Comparison of ENCODE assay signal across 8 mouse cellular contexts in genomic region chr4:88094768-88095420, GRCm38 (mm10). TPM values are rescaled to one million over a fixed set of nuclear protein-coding genes. Genes with fewer than 3 reads are reported as not detected.
A peak's percentile ranks its signal among the peaks of the same experiment; 100 is the strongest.
DNase-seq lines count a peak whose midpoint lies in the region; ATAC-seq and TF ChIP-seq lines count a peak whose summit lies in the region.

No protein-coding gene starts in this region.

- no peaks in the 10 kb centered on the region for H3K9me3 ChIP-seq in kidney, embryonic 16.5 days (ENCODE audit: low read length)
- no peaks in the 10 kb centered on the region for H3K9me3 ChIP-seq in forebrain, embryonic 10.5 days
- H3K9me3 ChIP-seq in liver, embryonic 12.5 days (replicated peaks): no peaks in the 10 kb centered on the region
- H3K9me3 ChIP-seq in stomach, postnatal 0 days (ENCODE audit: control insufficient read depth, low read length): no peaks in the 10 kb centered on the region

- no peaks in the 10 kb centered on the region for H3K36me3 ChIP-seq in kidney, embryonic 16.5 days (ENCODE audit: insufficient read depth, low read length)
- no peaks in the 10 kb centered on the region for H3K36me3 ChIP-seq in forebrain, embryonic 10.5 days (replicated peaks)
- no peaks in the 10 kb centered on the region for H3K36me3 ChIP-seq in liver, embryonic 12.5 days
- H3K36me3 ChIP-seq in stomach, postnatal 0 days (ENCODE audit: control insufficient read depth, insufficient read depth, low read length): no peaks in the 10 kb centered on the region

- TF ChIP-seq EP300 in stomach, postnatal 0 days (optimal IDR thresholded peaks at IDR 0.05): no peak

- H3K4me3 ChIP-seq in kidney, embryonic 16.5 days (ENCODE audit: low read length): peak overlapping the region; percentile 63
- peak overlapping the region; percentile 91 for H3K4me3 ChIP-seq in forebrain, embryonic 10.5 days
- H3K4me3 ChIP-seq in liver, embryonic 12.5 days: peak overlapping the region; percentile 77
- peak overlapping the region; percentile 78 for H3K4me3 ChIP-seq in stomach, postnatal 0 days (ENCODE audit: low read depth, low read length)

- H3K9ac ChIP-seq in kidney, embryonic 16.5 days (replicated peaks; ENCODE audit: low read length): peak overlapping the region; percentile 74
- peak overlapping the region; percentile 88 for H3K9ac ChIP-seq in liver, embryonic 12.5 days
- peak overlapping the region; percentile 76 for H3K9ac ChIP-seq in stomach, postnatal 0 days (ENCODE audit: low read length)

- ATAC-seq in kidney, embryonic 16.5 days (ENCODE audit: low FRiP score, low TSS enrichment): peak; percentile 81
- ATAC-seq in liver, embryonic 12.5 days: peak; percentile 58
- ATAC-seq in stomach, postnatal 0 days (ENCODE audit: low FRiP score, low TSS enrichment): peak; percentile 76

- no peak overlapping the region for H3K27ac ChIP-seq in kidney, embryonic 16.5 days (ENCODE audit: low read length)
- H3K27ac ChIP-seq in forebrain, embryonic 10.5 days: peak overlapping the region; percentile 92
- peak overlapping the region; percentile 73 for H3K27ac ChIP-seq in liver, embryonic 12.5 days
- H3K27ac ChIP-seq in stomach, postnatal 0 days (replicated peaks): peak overlapping the region; percentile 50

- no peaks in the 10 kb centered on the region for H3K27me3 ChIP-seq in kidney, embryonic 16.5 days (ENCODE audit: insufficient read depth, low read length)
- no peaks in the 10 kb centered on the region for H3K27me3 ChIP-seq in forebrain, embryonic 10.5 days (ENCODE audit: poor library complexity, severe bottlenecking)
- H3K27me3 ChIP-seq in liver, embryonic 12.5 days (replicated peaks): no peaks in the 10 kb centered on the region
- no peaks in the 10 kb centered on the region for H3K27me3 ChIP-seq in stomach, postnatal 0 days (ENCODE audit: control insufficient read depth, insufficient read depth, low read length)

- WGBS in kidney, embryonic 16.5 days: 1% methylated on average over 30 of the region's 30 CpGs
- under 1% methylated on average over 30 of the region's 30 CpGs for WGBS in forebrain, embryonic 10.5 days
- WGBS in liver, embryonic 12.5 days (ENCODE audit: insufficient replicate concordance): 2% methylated on average over 30 of the region's 30 CpGs
- WGBS in stomach, postnatal 0 days: under 1% methylated on average over 30 of the region's 30 CpGs

- DNase-seq in kidney, postnatal 36 days: no peak
- peak; percentile 42 for DNase-seq in MN1 (ENCODE audit: low spot score)
- peak; percentile 49 for DNase-seq in forebrain, embryonic 10.5 days (ENCODE audit: extremely low spot score, low spot score)
- no peak for DNase-seq in stomach, postnatal 0 days (ENCODE audit: low spot score)
- no peak for DNase-seq in thymus, postnatal 36 days
- no peak for DNase-seq in cerebellum, adult 11 months

- peak overlapping the region; percentile 98 for H3K4me2 ChIP-seq in kidney, embryonic 16.5 days (replicated peaks; ENCODE audit: low read depth, low read length)
- peak overlapping the region; percentile 88 for H3K4me2 ChIP-seq in liver, embryonic 12.5 days
- peak overlapping the region; percentile 74 for H3K4me2 ChIP-seq in stomach, postnatal 0 days (replicated peaks; ENCODE audit: low read depth)

- no peak for TF ChIP-seq CTCF in stomach, postnatal 0 days (IDR thresholded peaks at IDR 0.05; ENCODE audit: low read depth)

- 0 out of 2 replicates have a peak, but pooled peaks cover 6% of the 10 kb centered on the region for H3K4me1 ChIP-seq in kidney, embryonic 16.5 days (ENCODE audit: insufficient read depth, low read length)
- H3K4me1 ChIP-seq in forebrain, embryonic 10.5 days: peaks cover 29% of the 10 kb centered on the region
- peaks cover 17% of the 10 kb centered on the region for H3K4me1 ChIP-seq in liver, embryonic 12.5 days
- H3K4me1 ChIP-seq in stomach, postnatal 0 days (replicated peaks; ENCODE audit: control insufficient read depth, insufficient read depth): no peaks in the 10 kb centered on the region

RNA-seq across cellular contexts. Expression of gene Focad, which starts 0.5 kb away (rescaled TPM):
- 14.8 and 15.5 TPM in 2 replicates for polyA plus RNA-seq in kidney, embryonic 16.5 days (2015; fragmentation: Nextera tagmentation; extraction: Ambion mirVana)
- polyA plus RNA-seq in forebrain, embryonic 10.5 days (2016; fragmentation: Nextera tagmentation; extraction: Ambion mirVana): 18.2 and 18.9 TPM in 2 replicates
- 13.5 and 14.0 TPM in 2 replicates for polyA plus RNA-seq in liver, embryonic 12.5 days (2016; fragmentation: Nextera tagmentation; extraction: Ambion mirVana)
- polyA plus RNA-seq in stomach, postnatal 0 days (2015; fragmentation: Nextera tagmentation; extraction: Ambion mirVana): 6.5 and 6.8 TPM in 2 replicates

Comparison
In these comparisons a context has a peak if more than half of its experiments do, and no peak if none do; other contexts are left out.
1. DNase-seq: peak in MN1 (single experiment) and forebrain, embryonic 10.5 days (single experiment); none in kidney, postnatal 36 days (0 of 2), stomach, postnatal 0 days (single experiment), thymus, postnatal 36 days (0 of 2) and cerebellum, adult 11 months (single experiment).
2. Peak in every context shown above with its lines, with median percentiles within 50 percentile points of each other: ATAC-seq, H3K4me2 ChIP-seq, H3K4me3 ChIP-seq and H3K9ac ChIP-seq.